Mouse (Mus musculus): ENCODE data around the gene Psmc2.
A peak's percentile ranks its signal among the peaks of the same experiment; 100 is the strongest.

Psmc2 gene

DNA sequence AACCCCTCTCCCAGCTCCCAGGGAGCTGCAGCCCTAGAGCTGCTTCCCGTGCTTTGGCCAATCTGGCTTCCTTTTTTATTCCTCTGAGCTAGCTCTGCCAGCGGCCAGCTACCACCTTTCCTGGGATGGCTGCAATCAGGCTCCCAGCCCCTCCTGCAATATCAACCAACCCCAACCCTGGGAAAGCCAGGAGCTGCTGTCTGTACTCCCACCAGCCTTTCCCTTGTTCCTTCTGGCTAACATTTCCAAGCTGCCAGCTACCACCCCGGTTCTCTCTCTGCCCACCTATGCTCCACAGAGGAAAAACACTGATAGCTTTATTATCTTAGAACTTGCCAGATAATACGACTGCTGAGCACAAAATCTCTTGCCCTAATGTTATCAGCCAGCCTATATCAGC is 19.8 kb downstream of the Psmc2 start:
- no peak for DNase-seq (ENCODE audit: low spot score)

DNA sequence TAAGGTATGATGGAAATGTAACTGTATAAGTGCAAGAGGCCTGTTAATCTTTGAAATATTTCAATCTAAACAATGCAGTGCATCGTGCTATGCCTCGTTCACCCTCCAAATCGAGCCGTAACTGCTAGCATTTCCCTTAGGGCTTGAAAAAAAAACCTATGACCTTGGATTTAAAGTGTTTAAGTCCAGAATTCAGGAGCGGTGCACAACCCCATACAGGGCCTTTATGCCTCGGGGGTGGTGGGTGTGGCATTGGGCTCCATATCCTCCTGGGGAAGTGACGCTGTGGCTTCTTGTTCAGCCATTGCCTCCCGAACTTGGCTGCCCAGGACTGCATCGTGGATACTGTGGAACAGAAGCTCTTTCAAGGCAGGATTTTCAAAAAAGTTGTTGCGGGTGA is 25.8 kb downstream of the Psmc2 start:
- DNase-seq (ENCODE audit: low spot score), result no peak

DNA sequence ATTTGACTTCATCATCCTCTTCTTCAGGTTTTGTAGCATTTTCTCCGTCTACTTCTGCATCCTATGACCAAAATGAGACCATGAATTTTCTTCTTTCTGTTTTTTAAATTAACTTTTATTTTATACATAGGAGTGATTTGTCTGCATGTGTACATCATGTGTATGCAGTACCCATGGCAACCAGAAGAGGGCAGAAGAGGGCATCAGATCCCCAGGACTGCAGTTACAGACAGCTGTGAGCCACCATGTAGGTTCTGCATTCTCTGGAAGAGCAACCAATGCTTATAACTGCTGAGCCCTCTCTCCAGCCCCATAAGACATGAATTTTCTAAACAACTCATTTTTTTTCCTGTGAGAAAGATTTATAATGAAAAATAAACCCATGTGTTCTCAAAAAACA is 28.9 kb downstream of the Psmc2 start:
- DNase-seq (ENCODE audit: low spot score), result peak; percentile 27

DNA sequence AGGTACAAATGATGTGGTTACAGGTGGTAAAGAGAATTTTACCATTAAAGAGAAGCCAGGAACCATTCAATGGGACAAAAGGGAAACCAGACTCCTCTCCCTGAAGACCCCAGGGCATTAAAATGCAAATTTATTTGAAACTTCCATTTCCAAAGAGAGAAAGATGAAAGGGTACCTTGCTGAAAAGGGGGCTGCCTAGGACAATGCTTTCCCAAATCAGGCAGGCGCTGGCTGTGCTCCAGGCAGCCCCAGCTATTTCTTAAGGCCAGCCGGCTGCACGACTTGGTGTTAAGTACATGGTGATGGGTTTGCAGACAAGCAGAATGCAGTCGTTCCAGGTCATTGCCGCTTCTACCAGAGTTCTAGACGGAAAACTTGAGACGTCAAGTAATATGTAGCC is 41.3 kb downstream of the Psmc2 start:
- no peak for DNase-seq (ENCODE audit: low spot score)

DNA sequence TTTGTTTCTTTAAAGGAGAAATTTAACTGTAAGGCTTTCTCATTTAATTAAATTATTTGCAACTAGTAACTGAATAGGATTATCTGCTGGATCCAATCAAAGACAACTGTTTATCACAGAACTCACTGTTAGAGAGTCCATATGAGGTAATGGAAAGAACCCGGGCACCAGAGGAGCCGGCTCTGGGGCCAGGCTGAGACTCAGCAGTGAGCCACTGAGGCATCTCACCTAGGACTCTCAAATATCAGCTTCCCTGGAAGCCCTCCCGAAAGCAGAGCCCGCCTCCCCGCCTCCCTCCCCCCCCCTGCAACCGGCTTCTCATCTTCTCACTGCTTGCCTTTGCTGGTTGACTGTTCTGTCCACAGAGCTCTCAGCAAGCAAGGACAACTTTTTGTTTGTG is 42.6 kb downstream of the Psmc2 start:
- no peak for DNase-seq (ENCODE audit: low spot score)

DNA sequence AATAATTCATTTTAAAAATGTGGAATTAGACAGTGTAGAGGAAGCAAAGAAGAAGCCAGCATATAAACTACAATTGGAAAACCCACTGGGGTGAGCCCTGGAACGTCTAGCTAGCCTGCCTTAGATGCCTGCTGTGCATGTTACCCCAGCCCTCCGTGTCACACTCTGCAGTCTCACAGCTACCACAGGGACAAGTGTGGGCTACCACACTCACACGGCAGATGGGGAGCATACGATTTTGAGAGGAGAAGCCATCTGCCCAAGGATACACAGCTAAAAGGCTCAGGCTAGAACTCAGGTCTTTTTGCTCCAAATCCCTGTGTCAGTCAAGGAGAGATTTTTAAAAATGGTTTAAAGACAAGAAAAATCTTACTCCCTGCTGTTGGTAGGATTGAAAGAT is 43.8 kb downstream of the Psmc2 start:
- no peak for DNase-seq (ENCODE audit: low spot score)

DNA sequence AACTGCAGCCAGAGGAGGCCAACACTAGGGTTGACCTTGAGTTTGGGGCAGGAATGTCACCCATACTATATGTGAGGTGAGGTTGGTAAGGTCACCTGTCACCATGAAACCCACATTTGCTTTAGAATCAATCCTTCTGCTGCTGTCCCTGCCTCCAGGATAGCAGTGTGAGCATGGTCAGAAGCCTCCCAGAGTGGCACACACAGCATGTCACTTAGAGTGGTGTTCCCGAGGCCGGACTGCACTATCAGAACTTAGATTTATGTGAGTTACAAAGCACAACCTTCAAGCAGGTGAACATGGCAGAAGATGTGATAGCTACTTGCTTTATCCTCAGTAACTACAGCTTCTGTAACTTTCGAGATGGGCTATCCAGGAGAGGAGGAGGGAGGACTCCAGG is 46.7 kb downstream of the Psmc2 start:
- DNase-seq (ENCODE audit: low spot score), result no peak

DNA sequence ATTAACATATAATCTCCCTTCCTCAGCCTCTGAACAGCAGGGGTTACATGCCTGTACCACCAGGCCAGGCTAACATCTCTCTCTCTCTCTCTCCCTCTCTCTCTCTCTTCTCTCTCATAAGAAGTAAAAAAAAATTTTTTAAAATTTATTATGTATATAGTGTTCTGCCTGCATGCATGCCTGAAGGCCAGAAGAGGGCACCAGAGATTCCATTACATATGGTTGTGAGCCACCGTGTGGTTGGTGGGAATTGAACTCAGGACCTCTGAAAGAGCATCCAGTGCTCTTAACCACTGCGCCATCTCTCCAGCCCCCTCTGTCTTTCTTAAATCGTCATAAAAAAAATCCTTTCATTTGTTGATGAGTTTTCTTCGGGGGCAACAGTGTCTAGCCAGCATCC is 59.6 kb downstream of the Psmc2 start:
- peak; percentile 1 for DNase-seq (ENCODE audit: low spot score)

DNA sequence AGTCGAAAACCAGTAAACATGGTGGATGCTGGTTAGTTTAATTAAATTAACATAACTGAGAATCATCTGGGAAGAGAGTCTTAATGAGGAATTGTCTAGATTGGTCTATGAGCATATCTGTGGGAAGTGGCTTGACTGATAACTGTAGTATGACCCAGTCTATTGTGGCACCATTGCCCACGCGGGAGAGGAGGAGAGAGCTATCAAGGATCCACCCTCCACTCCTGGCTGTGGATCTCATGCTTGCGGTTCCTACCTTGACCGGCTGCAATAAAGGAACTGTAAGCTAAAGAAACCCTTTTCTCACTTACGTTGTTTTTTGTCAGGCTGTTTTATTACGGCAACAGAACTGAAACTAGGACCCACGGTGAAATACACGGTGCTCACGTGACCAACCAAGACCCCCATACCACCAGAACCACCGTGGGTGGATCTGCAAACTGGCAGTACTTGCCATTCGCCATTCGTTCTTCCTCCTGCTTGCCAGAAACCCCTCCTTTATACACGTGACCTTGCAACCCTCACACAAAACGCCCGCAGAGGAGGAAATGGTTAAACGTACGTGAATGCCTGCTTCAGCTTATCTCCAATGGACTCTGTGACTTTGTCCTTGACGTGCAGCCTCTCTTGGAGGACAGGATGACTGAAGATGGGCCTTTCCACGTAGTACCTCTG is 61.7 kb downstream of the Psmc2 start:
- no peak for DNase-seq (ENCODE audit: low spot score)

DNA sequence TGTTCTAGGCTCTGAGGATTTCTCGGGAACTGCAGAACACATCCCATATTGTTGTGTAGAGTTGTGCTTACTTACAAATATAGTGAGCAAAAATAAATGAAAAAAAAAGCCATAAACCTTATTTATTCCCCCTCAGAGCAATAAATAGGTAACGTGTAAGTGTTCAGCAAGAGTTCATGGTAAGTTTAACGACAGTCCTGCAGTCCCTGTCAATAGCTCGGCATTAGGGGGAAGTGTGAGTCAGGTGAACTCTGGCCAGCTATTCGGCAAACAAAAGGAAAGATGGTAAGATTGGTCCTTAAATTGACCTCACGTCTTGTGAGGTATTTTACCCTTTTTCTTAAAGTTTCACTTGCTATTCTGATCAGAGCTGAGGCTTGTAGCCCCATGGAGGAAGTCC is 62.4 kb downstream of the Psmc2 start:
- DNase-seq (ENCODE audit: low spot score), result no peak

DNA sequence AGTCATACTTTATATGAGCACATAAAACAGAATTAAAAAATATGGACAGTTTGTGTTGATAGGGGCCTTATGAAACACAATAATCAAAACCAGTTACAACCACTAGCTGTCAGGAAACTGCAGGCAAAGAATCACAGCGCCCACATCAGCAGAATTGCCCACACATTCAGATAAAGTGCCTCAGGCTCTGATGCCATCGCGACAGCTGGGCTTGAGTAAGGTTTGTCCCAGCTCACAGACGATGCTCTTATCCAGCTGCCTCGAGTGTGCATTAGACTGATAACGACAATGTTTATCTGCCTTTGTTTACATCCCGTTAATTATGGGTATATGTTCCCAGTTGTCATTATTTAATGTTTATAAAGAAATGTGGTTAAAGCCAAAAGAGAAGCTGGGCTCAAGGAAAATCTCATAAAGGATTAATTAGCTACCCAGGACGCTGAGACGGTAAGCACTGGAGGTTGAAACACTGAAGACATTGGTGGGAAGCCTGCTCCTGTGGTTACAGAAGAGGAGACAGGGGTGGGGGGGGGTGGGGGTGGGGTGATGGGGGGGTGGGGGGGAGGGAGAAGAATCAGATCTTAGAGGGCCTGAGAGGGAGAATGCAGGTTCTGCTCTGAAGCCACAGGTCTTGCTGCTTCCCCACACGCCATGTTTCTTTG is 66.7 kb downstream of the Psmc2 start:
- no peak for DNase-seq (ENCODE audit: low spot score)

Measured in c-Kit-positive CD71-positive TER-119-positive erythroid progenitor cells, embryonic 14.5 days (primary cell).